Mouse (Mus musculus) liver, embryonic 18 days (tissue): ENCODE data around the gene Plod3. TPM values are rescaled to one million over a fixed set of nuclear protein-coding genes. Genes with fewer than 3 reads are reported as not detected.

Source experiments
- polyA plus RNA-seq: library from polyadenylated mRNA; depleted of rRNA; stranded (reverse); fragments of >200 nt; gene quantifications from 2 replicates; pipeline ENCODE4 v1.2.3, GENCODE M21; 2012; rRNA removed

Gene Plod3
- polyA plus RNA-seq: 18.9 and 20.6 TPM in 2 replicates

GRCm38 (mm10) chr5:136986695-136987137 is at the start of gene Plod3:
Gene Plod3, plus strand, starts transcription at chr5:136987019.

GRCm38 (mm10) chr5:136953015-136953414 is 33.8 kb upstream of the Plod3 start, which contains the start of gene Fis1:
Gene Fis1, plus strand, starts transcription at chr5:136953275.

GRCm38 (mm10) chr5:136966331-136966730 is 20.5 kb upstream of the Plod3 start, which contains the start of gene Cldn15:
Gene Cldn15, plus strand, starts transcription at chr5:136966616.

GRCm38 (mm10) chr5:136987934-136988271 is 1.1 kb downstream of the Plod3 start, which contains the start of gene Znhit1:
Gene Znhit1, minus strand, starts transcription at chr5:136988021.

GRCm38 (mm10) chr5:137026092-137026491 is 39.3 kb downstream of the Plod3 start, which contains the start of gene Vgf:
Gene Vgf, plus strand, starts transcription at chr5:137026392.

GRCm38 (mm10) chr5:137045402-137046323 is 58.8 kb downstream of the Plod3 start, which contains the start of gene Ap1s1:
Gene Ap1s1, minus strand, starts transcription at chr5:137046135.

Other genes starting within 250 kb of the Plod3 start
- 0.04 and 0.08 TPM in 2 replicates for gene Col26a1, start 103.8 kb upstream of the Plod3 start, polyA plus RNA-seq
- gene Ift22, start 78.9 kb upstream of the Plod3 start, polyA plus RNA-seq: 4.2 and 5.1 TPM in 2 replicates
- gene Fis1, start 33.7 kb upstream of the Plod3 start, polyA plus RNA-seq: 126 and 135 TPM in 2 replicates
- 7.6 and 10.3 TPM in 2 replicates for gene Cldn15, start 20.4 kb upstream of the Plod3 start, polyA plus RNA-seq
- 38.1 and 45.8 TPM in 2 replicates for gene Znhit1, start 1.0 kb downstream of the Plod3 start, polyA plus RNA-seq
- 0.02 TPM in 1 of 2 replicates, not detected in the other for gene Vgf, start 39.4 kb downstream of the Plod3 start, polyA plus RNA-seq
- 53.2 and 55.6 TPM in 2 replicates for gene Ap1s1, start 59.1 kb downstream of the Plod3 start, polyA plus RNA-seq
- gene Serpine1, start 85.2 kb downstream of the Plod3 start, polyA plus RNA-seq: 18.8 and 22.9 TPM in 2 replicates
- 4.3 and 4.7 TPM in 2 replicates for gene Trim56, start 129.2 kb downstream of the Plod3 start, polyA plus RNA-seq
- not detected in 2 replicates for gene Muc3, start 162.3 kb downstream of the Plod3 start, polyA plus RNA-seq
- gene Muc3a, start 225.4 kb downstream of the Plod3 start, polyA plus RNA-seq: 0.10 and 0.14 TPM in 2 replicates